Mouse (Mus musculus): ENCODE measurements at regions not wholly inside any gene's neighbourhood (a gene's known extent, or its start where the extent isn't known, plus 50 kb on each side); places are given as distances from the start of the nearest gene placed in this dataset.

DNA sequence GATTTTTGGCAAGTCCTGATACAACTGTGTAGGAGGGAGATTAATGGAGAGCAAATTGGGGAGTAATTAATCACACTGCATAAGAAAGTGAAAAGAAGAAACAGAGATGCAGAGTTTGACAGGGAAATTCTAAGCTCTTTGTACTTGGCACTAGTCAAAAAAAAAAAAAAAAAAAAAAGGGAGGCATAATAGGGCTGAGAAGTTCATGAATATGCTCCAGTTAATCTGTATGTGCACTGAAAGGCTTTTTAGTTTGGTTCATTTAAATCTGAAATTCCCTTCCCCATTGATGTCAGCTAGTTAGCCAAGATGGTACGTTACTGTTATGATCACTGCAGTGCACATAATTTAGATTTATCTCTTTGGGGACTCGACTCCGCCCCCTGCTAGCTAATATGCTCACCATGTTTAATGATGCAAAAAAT lies 470.8 kb upstream of the Map3k7 start:
- DNase-seq (ENCODE audit: low spot score in 2 of 2): no peak

DNA sequence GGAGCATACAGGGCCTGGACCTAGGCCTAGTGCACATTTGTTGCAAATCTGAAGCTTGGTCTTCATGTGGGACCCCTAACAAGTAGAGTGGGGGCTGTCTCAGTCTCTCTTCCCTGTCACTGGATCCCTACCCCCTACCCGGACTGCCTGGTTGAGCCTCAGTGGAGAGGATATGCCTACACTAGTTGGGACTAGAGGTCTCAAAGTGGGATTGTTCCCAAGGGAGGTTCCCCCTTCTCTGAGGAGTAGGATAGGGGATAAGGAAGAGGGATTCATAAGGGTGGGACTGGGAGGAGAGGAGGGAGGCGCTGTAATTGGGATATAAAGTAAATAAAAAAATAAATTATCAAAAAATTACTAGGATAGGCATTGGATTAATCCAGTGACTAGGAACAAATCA lies 464.0 kb upstream of the Map3k7 start:
- no peak for DNase-seq (ENCODE audit: low spot score in 2 of 2)

GRCm38 (mm10) chr4:31500432-31500831 lies 463.5 kb upstream of the Map3k7 start:
- no peak for DNase-seq (ENCODE audit: low spot score in 2 of 2)

- no peak for DNase-seq (ENCODE audit: low spot score in 2 of 2)
Observed at GRCm38 (mm10) chr4:31525638-31526207, 438.2 kb upstream of the Map3k7 start.

- DNase-seq (ENCODE audit: low spot score in 2 of 2): no peak
Observed at GRCm38 (mm10) chr4:31536811-31537210, 427.1 kb upstream of the Map3k7 start.

- DNase-seq (ENCODE audit: low spot score in 2 of 2): no peak
Observed at GRCm38 (mm10) chr4:31553780-31554394, 410.0 kb upstream of the Map3k7 start.

GRCm38 (mm10) chr4:31555077-31555476 lies 408.8 kb upstream of the Map3k7 start:
- no peak for DNase-seq (ENCODE audit: low spot score in 2 of 2)

GRCm38 (mm10) chr4:31557261-31557660 lies 406.6 kb upstream of the Map3k7 start:
- DNase-seq (ENCODE audit: low spot score in 2 of 2): no peak

GRCm38 (mm10) chr4:31560305-31560704 lies 403.6 kb upstream of the Map3k7 start:
- DNase-seq (ENCODE audit: low spot score in 2 of 2): no peak

GRCm38 (mm10) chr4:31561183-31561582 lies 402.7 kb upstream of the Map3k7 start:
- DNase-seq (ENCODE audit: low spot score in 2 of 2): no peak

GRCm38 (mm10) chr4:31561823-31562222 lies 402.1 kb upstream of the Map3k7 start:
- DNase-seq (ENCODE audit: low spot score in 2 of 2): no peak

DNA sequence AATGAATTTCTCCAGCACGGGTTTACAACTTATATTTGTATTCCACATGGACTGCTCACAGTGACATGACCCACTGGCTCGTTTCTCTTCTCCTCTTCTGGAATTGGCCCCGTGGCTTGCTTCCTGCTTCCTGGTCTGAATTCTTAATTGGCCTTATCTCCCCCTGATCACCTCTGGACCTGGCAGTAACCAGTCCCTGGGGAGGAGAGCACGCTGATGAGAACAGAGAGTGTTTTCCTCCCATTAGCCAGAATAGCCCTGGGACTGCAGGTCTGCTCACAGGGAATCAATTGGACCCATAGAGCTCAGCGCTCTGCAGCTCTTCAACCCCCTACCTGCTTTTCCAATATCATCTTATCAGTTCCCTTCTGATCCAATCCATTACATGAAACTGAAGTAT lies 397.7 kb upstream of the Map3k7 start:
- no peak for DNase-seq (ENCODE audit: low spot score in 2 of 2)

GRCm38 (mm10) chr4:31566834-31567233 lies 397.1 kb upstream of the Map3k7 start:
- no peak for DNase-seq (ENCODE audit: low spot score in 2 of 2)

- no peak for DNase-seq (ENCODE audit: low spot score in 2 of 2)
Observed at GRCm38 (mm10) chr4:31569687-31570086, 394.2 kb upstream of the Map3k7 start.

DNA sequence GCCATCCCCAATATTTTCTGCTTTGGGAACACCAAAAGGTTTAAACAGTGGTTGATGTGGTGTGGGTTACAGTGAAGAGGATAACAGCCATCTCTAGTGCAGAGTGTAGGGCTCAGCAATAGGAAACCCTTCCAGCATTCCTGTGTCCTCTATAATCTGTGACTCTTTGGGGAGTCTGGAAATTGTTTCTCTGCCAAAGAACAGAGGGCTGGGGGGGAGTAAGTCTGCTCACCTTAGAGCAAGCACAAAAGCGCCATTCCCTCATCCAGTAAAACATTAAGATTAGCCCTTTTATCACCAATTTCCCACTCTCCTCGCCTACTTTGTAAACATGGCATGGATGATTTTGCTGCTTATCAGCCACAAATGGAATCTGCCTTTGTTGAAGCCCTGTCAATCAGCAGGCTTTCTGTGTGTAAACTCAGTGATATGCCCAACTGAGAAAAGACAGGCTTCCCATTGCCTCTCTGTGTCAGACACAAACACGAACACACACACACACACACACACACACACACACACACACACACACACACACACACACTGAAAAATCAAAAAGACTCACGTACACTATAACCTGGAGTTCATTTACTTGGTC lies 386.8 kb upstream of the Map3k7 start:
- no peak for DNase-seq (ENCODE audit: low spot score in 2 of 2)

DNA sequence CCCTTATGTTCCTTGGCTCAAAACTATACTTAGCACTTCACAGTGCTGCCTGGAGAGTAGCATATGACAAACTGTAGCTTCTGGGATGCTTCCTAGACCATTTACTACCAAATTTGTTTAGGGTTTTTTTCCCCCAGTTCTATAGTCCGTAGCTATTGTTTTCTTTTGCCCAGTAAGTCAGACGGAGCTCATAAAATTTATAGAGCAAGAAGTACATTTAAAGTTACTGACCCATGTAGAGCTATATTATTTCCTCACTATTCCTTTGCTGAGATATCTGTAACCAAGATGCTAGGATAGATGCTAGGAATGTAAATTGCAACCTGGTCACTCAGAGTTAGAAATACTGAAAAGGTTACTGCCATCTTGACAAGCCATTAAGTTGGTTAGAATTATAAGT lies 380.4 kb upstream of the Map3k7 start:
- DNase-seq (ENCODE audit: low spot score in 2 of 2): no peak

- no peak for DNase-seq (ENCODE audit: low spot score in 2 of 2)
Observed at GRCm38 (mm10) chr4:31584171-31584570, 379.7 kb upstream of the Map3k7 start.

DNA sequence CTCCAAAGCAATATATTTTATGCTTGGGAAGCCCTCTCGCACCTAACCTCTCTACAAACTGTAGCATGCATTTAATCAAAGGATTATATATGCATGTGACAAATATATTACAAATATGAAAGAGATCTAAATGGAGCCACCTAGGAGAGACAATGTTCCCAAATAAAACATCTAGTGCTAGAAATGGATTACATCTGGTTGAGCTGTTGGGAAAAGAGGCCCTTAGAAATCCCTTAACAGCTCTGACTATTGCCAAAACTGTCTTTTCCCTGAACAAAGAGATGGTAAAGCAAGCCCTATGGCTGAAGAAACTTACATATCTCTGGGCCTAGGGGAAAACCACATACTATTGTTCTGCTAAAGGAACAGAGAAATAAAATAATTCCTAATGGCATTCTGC lies 369.8 kb upstream of the Map3k7 start:
- DNase-seq (ENCODE audit: low spot score in 2 of 2): no peak

- no peak for DNase-seq (ENCODE audit: low spot score in 2 of 2)
Observed at GRCm38 (mm10) chr4:31601536-31601935, 362.4 kb upstream of the Map3k7 start.

DNA sequence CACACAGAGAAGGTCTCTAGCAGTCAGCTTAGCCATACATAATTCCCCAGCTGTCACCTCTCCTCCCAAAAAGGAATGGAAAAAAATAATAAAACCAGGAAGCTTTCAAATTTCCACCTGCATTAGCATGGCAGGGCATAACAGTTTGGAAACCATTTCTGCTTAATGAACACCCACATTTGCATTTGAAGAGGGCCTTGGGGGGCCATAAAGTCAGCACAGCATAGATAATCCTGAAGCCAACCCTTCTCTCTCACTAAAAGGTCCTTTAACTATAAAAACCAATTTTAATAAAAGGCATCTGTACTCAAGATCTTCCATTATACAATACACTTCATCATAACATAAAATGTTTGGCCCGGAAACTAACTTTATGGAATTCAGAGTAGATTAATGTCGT lies 360.1 kb upstream of the Map3k7 start:
- no peak for DNase-seq (ENCODE audit: low spot score in 2 of 2)

- DNase-seq (ENCODE audit: low spot score in 2 of 2): peak in 1 of 2 experiments; percentile 22
Observed at GRCm38 (mm10) chr4:31608811-31609210, 355.1 kb upstream of the Map3k7 start.

DNA sequence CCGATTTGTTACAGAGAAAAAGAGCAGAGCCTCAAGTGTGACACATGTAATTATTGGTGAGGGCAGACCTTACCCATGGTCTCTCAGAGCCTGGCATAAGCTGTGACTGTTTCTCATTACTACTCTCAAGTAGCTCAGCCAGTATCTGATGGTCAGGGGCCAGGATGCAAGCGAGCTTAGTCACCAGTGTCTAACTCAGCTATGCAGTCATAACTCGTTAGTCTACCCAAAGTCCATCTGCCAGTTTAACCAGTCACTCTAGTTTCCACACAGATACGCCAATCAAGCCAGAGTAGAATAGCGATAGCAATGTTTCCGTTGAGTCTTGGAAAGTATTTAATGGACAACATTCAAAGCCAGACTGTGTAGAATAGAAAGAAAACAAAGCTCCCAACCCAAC lies 354.3 kb upstream of the Map3k7 start:
- DNase-seq (ENCODE audit: low spot score in 2 of 2): no peak

DNA sequence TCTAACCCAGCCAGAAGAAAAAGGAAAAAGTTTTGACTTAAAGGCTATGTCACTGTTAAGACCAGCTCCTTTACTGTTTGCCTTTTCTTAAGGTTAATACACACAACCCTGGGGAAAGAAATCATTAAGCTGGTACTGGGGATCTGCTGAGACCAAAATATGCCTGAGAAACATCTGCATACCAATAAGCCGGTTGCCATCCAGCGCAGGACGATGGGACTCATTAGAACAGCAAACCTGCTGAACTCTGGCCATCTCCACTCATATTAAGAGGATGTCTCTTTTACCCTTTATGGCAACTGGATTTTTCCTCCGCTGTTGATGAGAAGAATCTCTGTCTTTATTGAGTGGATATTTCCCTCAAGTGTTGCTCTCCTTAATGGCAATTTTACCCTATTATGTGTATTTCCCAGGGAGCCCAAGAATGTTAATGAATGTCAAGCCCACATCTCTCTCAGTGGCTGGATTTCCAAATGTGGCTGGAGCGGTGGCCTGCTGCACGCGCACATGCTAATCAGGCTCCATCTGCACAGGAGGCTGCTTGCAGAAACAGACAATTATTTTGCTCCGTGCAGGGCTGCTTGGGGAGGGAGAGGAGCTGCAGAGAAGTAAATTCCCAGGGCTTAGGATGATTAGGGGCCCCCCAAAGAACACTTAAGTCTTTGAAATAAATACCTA lies 351.6 kb upstream of the Map3k7 start:
- no peak for DNase-seq (ENCODE audit: low spot score in 2 of 2)
